Mouse (Mus musculus) hindbrain, embryonic 15.5 days (tissue): ENCODE measurements around the gene Nbas. TPM values are rescaled to one million over a fixed set of nuclear protein-coding genes. Genes with fewer than 3 reads are reported as not detected.

Experiments used
- ATAC-seq: fragments of 200-750 bp; cut with Nextera tagmentation; 2 replicates; pipeline ENCODE4 v1.8.0; 2017; ENCODE audit warnings: low read depth, moderate number of reproducible peaks, moderate TSS enrichment; ENCODE audit not compliant: low FRiP score
- H3K27ac ChIP-seq: fragments of 300-500 bp; sonication (generic); replicated peaks from 2 replicates; pipeline ENCODE4 v1.5.1; 2015; ENCODE audit warnings: mild to moderate bottlenecking, inconsistent platforms
- H3K27me3 ChIP-seq: fragments of 300-500 bp; sonication (generic); 2 replicates; pipeline ENCODE4 v1.6.1; 2015; ENCODE audit warnings: control low read depth, inconsistent platforms
- H3K36me3 ChIP-seq: fragments of 300-500 bp; sonication (generic); 2 replicates; pipeline ENCODE4 v1.6.1; 2015; ENCODE audit warnings: control low read depth, inconsistent platforms
- H3K4me1 ChIP-seq: fragments of 300-500 bp; sonication (generic); replicated peaks from 2 replicates; pipeline ENCODE4 v1.6.1; 2015; ENCODE audit warnings: control low read depth, inconsistent platforms
- H3K4me2 ChIP-seq: fragments of 300-500 bp; sonication (generic); 2 replicates; pipeline ENCODE4 v1.6.1; 2015; ENCODE audit warnings: moderate library complexity, mild to moderate bottlenecking, inconsistent platforms
- H3K4me3 ChIP-seq: fragments of 300-500 bp; sonication (generic); 2 replicates; pipeline ENCODE4 v1.5.1; 2015; ENCODE audit warnings: mild to moderate bottlenecking, inconsistent platforms
- H3K9ac ChIP-seq: fragments of 300-500 bp; sonication (generic); 2 replicates; pipeline ENCODE4 v1.6.1; 2015; ENCODE audit warnings: inconsistent platforms
- H3K9me3 ChIP-seq: fragments of 300-500 bp; sonication (generic); 2 replicates; pipeline ENCODE4 v1.6.1; 2016; ENCODE audit warnings: control low read depth, inconsistent platforms
- WGBS: fragments of 180-500 bp; shearing (Covaris S2); methylation state at CpG from one replicate; pipeline ENCODE4 v1.1.7; 2015; 5-methylcytosine and 5-hydroxymethylcytosine counted together
- polyA plus RNA-seq: library from polyadenylated mRNA; unstranded; fragments of >200 nt; fragmentation: Nextera tagmentation; extraction: Ambion mirVana; gene quantifications from 2 replicates; pipeline ENCODE4 v1.2.1, GENCODE M21; 2015

Gene Nbas
- 15.2 and 15.9 TPM in 2 replicates for polyA plus RNA-seq

DNA sequence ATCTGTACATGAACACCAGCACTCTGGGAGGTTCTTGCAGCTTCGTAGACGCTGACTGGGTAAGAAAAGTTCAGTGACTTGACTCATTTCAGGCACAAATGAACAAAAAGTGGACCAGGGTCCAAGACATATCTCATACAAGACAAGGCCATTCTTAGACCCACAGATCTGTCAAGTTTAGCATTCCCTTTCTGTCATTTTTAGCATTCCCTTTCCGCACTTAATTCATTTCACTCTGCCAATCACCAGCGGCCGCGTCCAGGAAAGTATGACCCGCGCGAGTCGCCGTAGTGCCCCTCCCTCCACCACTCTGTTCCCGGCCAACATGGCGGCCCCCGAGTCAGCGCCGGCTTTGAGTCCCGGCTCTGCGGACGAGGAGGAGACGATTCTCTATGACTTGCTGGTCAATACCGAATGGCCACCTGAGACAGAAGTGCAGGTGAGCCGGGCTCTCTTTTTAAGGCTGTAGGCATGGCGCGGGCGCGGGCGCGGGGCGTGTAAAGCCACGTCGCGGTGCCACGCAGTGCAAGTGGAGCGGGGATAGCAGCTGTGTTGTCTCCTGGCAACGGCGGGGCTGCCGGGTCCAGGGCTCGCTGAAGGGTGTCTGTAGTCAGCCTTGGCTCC, at the start of gene Nbas:
Nbas (plus strand) TSS at position 308 of the 624 bp plus-strand sequence.
- peaks cover 19% of the 10 kb centered on the region for H3K4me1 ChIP-seq

DNA sequence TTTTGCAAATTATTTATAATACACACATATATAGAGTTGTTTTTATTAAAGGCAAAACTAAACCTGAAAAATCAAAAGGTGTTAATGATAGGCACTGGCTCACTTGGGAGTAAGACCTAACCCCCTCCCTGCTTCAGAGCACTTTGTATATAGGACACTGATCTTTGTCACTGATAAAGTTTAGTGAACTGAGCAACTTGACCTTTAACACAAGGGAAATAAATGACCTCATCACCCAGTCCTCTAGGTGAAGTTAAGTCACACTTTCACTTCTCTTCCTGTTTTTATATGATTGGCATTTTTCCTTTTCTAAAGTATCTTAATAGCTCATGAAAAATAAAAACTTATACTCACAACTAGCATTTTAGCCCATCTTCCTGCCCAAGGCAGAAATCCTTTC, 26.5 kb upstream of the Nbas start:
- Histone ChIP-seq H3K4me2 (no peak overlapping the region), H3K27me3 (no peaks in the 10 kb centered on the region), H3K4me1 (peaks cover 4% of the 10 kb centered on the region), H3K9me3 (no peaks in the 10 kb centered on the region), H3K27ac (no peak overlapping the region), H3K9ac (no peak overlapping the region), H3K36me3 (peaks cover 55% of the 10 kb centered on the region), H3K4me3 (no peak overlapping the region)
- ATAC-seq, result no peak

More for the DNA sequence above, at the start of gene Nbas:
- Histone ChIP-seq H3K36me3 (peaks cover under 1% of the 10 kb centered on the region; the same call in 1 of the 2 replicates), H3K4me3 (peak within 1 kb of the TSS; percentile 74), H3K9ac (peak within 1 kb of the TSS; percentile 70), H3K9me3 (no peaks in the 10 kb centered on the region), H3K27ac (peak within 1 kb of the TSS; percentile 82), H3K27me3 (no peaks in the 10 kb centered on the region), H3K4me2 (peak within 1 kb of the TSS; percentile 74)
- peak; percentile 96 for ATAC-seq
- 2% methylated on average over 38 of the region's 38 CpGs for WGBS

- H3K9me3 ChIP-seq, result no peaks in the 10 kb centered on the region
- peak; percentile 95 for ATAC-seq
- 2% methylated on average over 53 of the region's 59 CpGs for WGBS
- H3K27me3 ChIP-seq, result no peaks in the 10 kb centered on the region
- H3K9ac ChIP-seq, result peak within 1 kb of the TSS; percentile 76
- H3K27ac ChIP-seq, result peak within 1 kb of the TSS; percentile 77
- H3K4me1 ChIP-seq, result peaks cover 16% of the 10 kb centered on the region
- peaks cover 10% of the 10 kb centered on the region for H3K36me3 ChIP-seq
- H3K4me2 ChIP-seq, result peak within 1 kb of the TSS; percentile 55
- peak within 1 kb of the TSS; percentile 58 for H3K4me3 ChIP-seq
Measured at GRCm38 (mm10) chr12:13248691-13249572, 20.0 kb upstream of the Nbas start, which contains the start of gene Ddx1. Ddx1 (minus strand) TSS chr12:13249213.

- Histone ChIP-seq H3K4me1 (peaks cover 16% of the 10 kb centered on the region), H3K9ac (peak overlapping the region; percentile 76; the same call in 1 of the 2 replicates), H3K27ac (peak overlapping the region; percentile 77), H3K9me3 (no peaks in the 10 kb centered on the region), H3K4me3 (peak overlapping the region; percentile 58), H3K4me2 (peak overlapping the region; percentile 55), H3K36me3 (peaks cover 5% of the 10 kb centered on the region; the same call in 1 of the 2 replicates), H3K27me3 (no peaks in the 10 kb centered on the region)
- ATAC-seq, result peak; percentile 56; the same call in 1 of the 2 replicates
- WGBS, result 83% methylated on average over 3 of the region's 3 CpGs
Measured at GRCm38 (mm10) chr12:13249573-13249919, 19.4 kb upstream of the Nbas start.

DNA sequence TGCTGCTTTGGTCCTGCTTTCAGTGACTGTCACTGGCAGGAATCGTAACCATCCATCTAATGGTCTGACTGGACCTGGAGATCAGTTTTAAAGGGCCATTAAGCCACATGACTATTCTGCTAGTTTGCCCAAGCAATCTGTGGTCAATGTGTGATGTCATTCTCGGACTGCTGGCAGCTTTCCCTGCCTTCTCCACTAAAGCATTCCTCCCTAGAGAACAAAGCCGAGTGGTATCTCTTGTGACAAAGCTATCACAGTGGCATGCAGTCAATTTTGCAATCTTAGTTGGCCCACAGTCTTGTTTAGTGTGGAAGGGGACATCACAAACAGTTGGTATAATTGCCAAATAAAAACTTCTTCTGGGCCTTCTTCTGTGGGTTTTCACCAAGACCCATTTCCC, 13.9 kb upstream of the Nbas start:
- no peaks in the 10 kb centered on the region for H3K27me3 ChIP-seq
- no peak overlapping the region for H3K9ac ChIP-seq
- H3K4me2 ChIP-seq, result no peak overlapping the region
- H3K4me3 ChIP-seq, result no peak overlapping the region
- H3K4me1 ChIP-seq, result no peaks in the 10 kb centered on the region
- no peak for ATAC-seq
- H3K36me3 ChIP-seq, result no peaks in the 10 kb centered on the region
- no peak overlapping the region for H3K27ac ChIP-seq
- 40% methylated on average over 3 of the region's 3 CpGs for WGBS
- no peaks in the 10 kb centered on the region for H3K9me3 ChIP-seq

DNA sequence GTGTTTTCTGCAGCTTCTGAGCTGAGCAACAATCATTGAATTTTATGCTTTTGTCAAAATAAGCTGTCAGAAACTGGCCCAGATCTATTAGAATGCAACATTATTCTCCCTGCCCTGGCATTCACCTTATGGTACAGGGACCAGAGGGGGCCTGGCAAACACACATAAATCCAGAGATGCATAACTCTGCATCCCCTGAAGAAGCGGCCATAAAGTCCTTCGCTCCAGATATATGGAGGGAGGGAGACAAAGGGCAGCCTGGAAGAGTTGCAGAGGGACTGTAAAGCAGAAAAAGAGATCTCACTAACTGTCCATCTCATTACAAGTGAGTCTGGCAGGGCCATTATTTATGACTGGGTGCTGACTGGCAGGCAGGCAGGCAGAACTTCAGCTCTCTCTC, 13.2 kb upstream of the Nbas start:
- 71% methylated on average over 2 of the region's 2 CpGs for WGBS

GRCm38 (mm10) chr12:13268412-13268811, 521 bp upstream of the Nbas start:
- WGBS, result 52% methylated on average over 3 of the region's 3 CpGs
- Histone ChIP-seq H3K4me3 (peak overlapping the region; percentile 74), H3K4me1 (peaks cover 19% of the 10 kb centered on the region), H3K9ac (no peak overlapping the region), H3K27ac (0 out of 2 replicates have a peak overlapping the region, but pooled peaks have one; percentile 11), H3K27me3 (no peaks in the 10 kb centered on the region), H3K36me3 (no peaks in the 10 kb centered on the region), H3K4me2 (peak overlapping the region; percentile 74), H3K9me3 (no peaks in the 10 kb centered on the region)
- peak; percentile 70 for ATAC-seq

More for the DNA sequence above, 13.2 kb upstream of the Nbas start:
- Histone ChIP-seq H3K36me3 (no peaks in the 10 kb centered on the region), H3K27me3 (no peaks in the 10 kb centered on the region), H3K4me3 (no peak overlapping the region), H3K9me3 (no peaks in the 10 kb centered on the region), H3K9ac (no peak overlapping the region), H3K27ac (no peak overlapping the region), H3K4me2 (no peak overlapping the region), H3K4me1 (no peaks in the 10 kb centered on the region)
- ATAC-seq, result no peak

- no peaks in the 10 kb centered on the region for H3K9me3 ChIP-seq
- H3K9ac ChIP-seq, result peak overlapping the region; percentile 70
- peak overlapping the region; percentile 74 for H3K4me2 ChIP-seq
- peak; percentile 27; the same call in 1 of the 2 replicates for ATAC-seq
- peaks cover 19% of the 10 kb centered on the region for H3K4me1 ChIP-seq
- peaks cover 9% of the 10 kb centered on the region; the same call in 1 of the 2 replicates for H3K36me3 ChIP-seq
- peak overlapping the region; percentile 74 for H3K4me3 ChIP-seq
- 43% methylated on average over 16 of the region's 16 CpGs for WGBS
- H3K27ac ChIP-seq, result peak overlapping the region; percentile 82; the same call in 1 of the 2 replicates
- H3K27me3 ChIP-seq, result no peaks in the 10 kb centered on the region
Measured at GRCm38 (mm10) chr12:13269570-13270390, 847 bp downstream of the Nbas start.

DNA sequence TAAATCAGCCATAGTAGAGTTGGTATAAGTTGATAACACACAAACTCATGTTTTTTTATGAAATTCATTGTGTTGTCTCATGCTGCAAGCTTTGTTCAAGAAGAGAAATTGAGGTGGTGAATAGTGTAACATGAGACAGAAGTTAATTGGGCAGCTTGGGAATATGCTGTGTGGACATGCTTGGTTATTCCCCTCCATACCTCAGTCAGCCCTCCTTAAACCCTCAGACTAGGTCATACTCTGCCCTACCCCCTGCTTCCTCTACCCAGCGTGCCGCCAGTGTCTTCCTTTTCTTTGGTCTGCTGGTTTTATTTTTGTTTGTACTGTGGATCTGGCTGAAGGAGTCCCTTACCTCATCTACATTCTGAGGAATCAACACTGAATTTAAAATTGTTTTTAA, 22.5 kb downstream of the Nbas start:
- 77% methylated on average over 2 of the region's 2 CpGs for WGBS
- no peak overlapping the region for H3K4me3 ChIP-seq
- no peaks in the 10 kb centered on the region for H3K9me3 ChIP-seq
- no peak overlapping the region for H3K27ac ChIP-seq
- peaks cover 10% of the 10 kb centered on the region for H3K36me3 ChIP-seq
- ATAC-seq, result no peak
- no peak overlapping the region for H3K4me2 ChIP-seq
- no peaks in the 10 kb centered on the region for H3K27me3 ChIP-seq
- no peak overlapping the region for H3K9ac ChIP-seq
- 0 out of 2 replicates have a peak, but pooled peaks cover 3% of the 10 kb centered on the region for H3K4me1 ChIP-seq

DNA sequence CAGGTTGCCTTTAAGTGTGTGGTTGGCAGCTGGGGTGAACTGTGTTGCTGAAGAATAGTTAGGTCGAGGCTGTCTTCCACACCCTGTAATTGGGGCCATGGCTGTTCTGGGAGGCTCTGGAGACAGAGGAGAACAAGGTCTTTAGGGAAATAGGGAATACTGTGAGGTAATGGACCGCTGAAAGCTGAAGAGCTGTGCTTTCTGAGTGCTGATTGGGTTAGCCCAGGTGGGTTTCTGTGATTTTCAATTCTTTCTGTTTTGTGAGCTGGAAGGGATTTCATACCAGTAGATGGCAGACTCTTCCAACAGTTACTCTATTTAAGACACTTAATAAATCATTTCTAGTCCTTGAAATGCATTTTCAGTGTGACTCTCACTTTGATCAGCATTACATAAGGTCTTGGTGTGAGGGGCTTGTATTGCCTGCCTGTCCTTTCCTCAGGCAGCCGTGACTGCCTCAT, 24.5 kb downstream of the Nbas start:
- 62% methylated on average over 3 of the region's 3 CpGs for WGBS

DNA sequence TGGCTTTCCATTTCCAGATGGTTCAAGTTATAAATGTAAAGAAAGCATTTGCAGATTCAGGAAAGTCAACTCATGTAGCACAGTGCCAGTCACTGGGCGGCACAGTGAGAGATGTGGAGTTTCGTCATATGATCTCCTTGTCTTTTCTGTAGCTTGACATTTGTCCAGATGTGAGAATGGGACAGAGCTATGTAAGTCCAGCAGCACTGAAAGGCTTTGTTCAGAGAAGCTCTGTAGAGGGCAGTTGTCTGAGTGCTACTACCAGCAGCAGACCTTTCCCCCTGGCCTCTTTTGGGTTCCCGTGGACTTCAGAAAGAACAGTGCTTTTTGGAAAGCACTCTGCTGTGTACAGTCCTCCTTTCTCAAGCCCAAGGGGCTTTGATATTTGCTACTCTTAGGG, 34.1 kb downstream of the Nbas start:
- 87% methylated on average over 3 of the region's 3 CpGs for WGBS

More for the DNA sequence above, 24.5 kb downstream of the Nbas start:
- Histone ChIP-seq H3K9ac (no peak overlapping the region), H3K4me2 (no peak overlapping the region), H3K4me1 (0 out of 2 replicates have a peak, but pooled peaks cover 3% of the 10 kb centered on the region), H3K4me3 (no peak overlapping the region), H3K27me3 (no peaks in the 10 kb centered on the region), H3K36me3 (peaks cover 8% of the 10 kb centered on the region), H3K27ac (no peak overlapping the region), H3K9me3 (no peaks in the 10 kb centered on the region)
- peak; percentile 54 for ATAC-seq

More for the DNA sequence above, 34.1 kb downstream of the Nbas start:
- H3K9ac ChIP-seq, result no peak overlapping the region
- peaks cover 7% of the 10 kb centered on the region for H3K36me3 ChIP-seq
- ATAC-seq, result no peak
- H3K4me1 ChIP-seq, result no peaks in the 10 kb centered on the region
- H3K27ac ChIP-seq, result no peak overlapping the region
- H3K27me3 ChIP-seq, result no peaks in the 10 kb centered on the region
- H3K4me3 ChIP-seq, result no peak overlapping the region
- H3K4me2 ChIP-seq, result no peak overlapping the region
- no peaks in the 10 kb centered on the region for H3K9me3 ChIP-seq
